ENCODE assay signal across 7 mouse cellular contexts in genomic region chr12:55079726-55080600, GRCm38 (mm10). TPM values are rescaled to one million over a fixed set of nuclear protein-coding genes. Genes with fewer than 3 reads are reported as not detected.
A peak's percentile ranks its signal among the peaks of the same experiment; 100 is the strongest.
DNase-seq lines count a peak whose midpoint lies in the region; ATAC-seq and TF ChIP-seq lines count a peak whose summit lies in the region.
"Not testable (repeated sequence)": the region's sequence is repeated elsewhere in the genome, so short reads cannot be mapped to it uniquely, and the experiment has no call there.

Gene 2700097O09Rik (minus strand): TSS chr12:55080110.
Gene Srp54a (plus strand): TSS chr12:55080262.

- not testable (repeated sequence) for TF ChIP-seq CTCF in intestine, postnatal 0 days (IDR thresholded peaks at IDR 0.05; ENCODE audit: low read depth); small intestine, adult 2 months (IDR thresholded peaks at IDR 0.05; ENCODE audit: extremely low read depth, insufficient read length, insufficient replicate concordance, low read depth, low read length)

- under 1% methylated on average over 55 of the region's 60 CpGs for WGBS in intestine, postnatal 0 days
- under 1% methylated on average over 60 of the region's 60 CpGs for WGBS in midbrain, embryonic 12.5 days
- under 1% methylated on average over 60 of the region's 60 CpGs for WGBS in small intestine, adult 2 months

- not testable (repeated sequence) for H3K4me1 ChIP-seq in intestine, postnatal 0 days (replicated peaks; ENCODE audit: control insufficient read depth, insufficient read depth, low read length); midbrain, embryonic 12.5 days; small intestine, adult 2 months (ENCODE audit: control insufficient read depth, insufficient read depth, insufficient read length, low read length)

- H3K9me3 ChIP-seq in intestine, postnatal 0 days (ENCODE audit: control insufficient read depth); midbrain, embryonic 12.5 days: not testable (repeated sequence)

- intact Hi-C loops in left cerebral cortex, postnatal 4 days (cut with DNase I): not testable (repeated sequence)

- H3K27me3 ChIP-seq in intestine, postnatal 0 days (replicated peaks; ENCODE audit: control insufficient read depth, insufficient read depth, low read length); midbrain, embryonic 12.5 days; small intestine, adult 2 months (ENCODE audit: control insufficient read depth, insufficient read depth, low read length): not testable (repeated sequence)

- peak; percentile 99 for ATAC-seq in intestine, postnatal 0 days
- ATAC-seq in midbrain, embryonic 12.5 days (ENCODE audit: low FRiP score, low read depth): peak; percentile 99

- peak within 1 kb of the TSS; percentile 70 for H3K4me2 ChIP-seq in intestine, postnatal 0 days (replicated peaks; ENCODE audit: low read depth)
- H3K4me2 ChIP-seq in midbrain, embryonic 12.5 days (replicated peaks): peak within 1 kb of the TSS; percentile 62

- H3K36me3 ChIP-seq in intestine, postnatal 0 days (ENCODE audit: control insufficient read depth, insufficient read depth); midbrain, embryonic 12.5 days; small intestine, adult 2 months (ENCODE audit: control insufficient read depth, insufficient read depth, low read length): not testable (repeated sequence)

- peak within 1 kb of the TSS; percentile 67 for H3K9ac ChIP-seq in intestine, postnatal 0 days (ENCODE audit: low read depth, low read length)
- peak within 1 kb of the TSS; percentile 73 for H3K9ac ChIP-seq in midbrain, embryonic 12.5 days (replicated peaks)

- H3K27ac ChIP-seq in intestine, postnatal 0 days (ENCODE audit: low read depth, low read length): peak within 1 kb of the TSS; percentile 84
- H3K27ac ChIP-seq in midbrain, embryonic 12.5 days (replicated peaks): peak within 1 kb of the TSS; percentile 82
- H3K27ac ChIP-seq in small intestine, adult 2 months (ENCODE audit: insufficient read depth, low read depth, low read length): peak within 1 kb of the TSS; percentile 93

- not testable (repeated sequence) for TF ChIP-seq POLR2A in small intestine, adult 2 months (IDR thresholded peaks at IDR 0.05; ENCODE audit: low read depth, low read length)

- peak within 1 kb of the TSS; percentile 61 for H3K4me3 ChIP-seq in intestine, postnatal 0 days (ENCODE audit: low read depth, low read length)
- peak within 1 kb of the TSS; percentile 75 for H3K4me3 ChIP-seq in midbrain, embryonic 12.5 days
- H3K4me3 ChIP-seq in small intestine, adult 2 months (ENCODE audit: low read depth, low read length): peak within 1 kb of the TSS; percentile 86

- DNase-seq in adrenal gland, adult 8-10 months: peak; percentile 92
- peak; percentile 95 for DNase-seq in embryo, embryonic 9.5 days (ENCODE audit: extremely low spot score)
- DNase-seq in gonadal fat pad, adult 2 months (ENCODE audit: low read depth): peak; percentile 55
- peak; percentile 96 for DNase-seq in left cerebral cortex, postnatal 4 days

RNA-seq across cellular contexts. Expression of gene 2700097O09Rik, which starts in this region (rescaled TPM):
- total RNA-seq in adrenal gland, adult 8-10 months (2022): 10 to 100 TPM; 10.2 to 18.1 (median 12.7) TPM
- polyA plus RNA-seq in gonadal fat pad, adult 2 months (2012; rRNA removed): 7.1 and 7.3 TPM in 2 replicates
- polyA plus RNA-seq in intestine, postnatal 0 days (2015; fragmentation: Nextera tagmentation; extraction: Ambion mirVana): 10.1 TPM in 2 replicates
- total RNA-seq in left cerebral cortex, postnatal 4 days (2021): 10 to 100 TPM; 12.6 to 13.8 TPM
- polyA plus RNA-seq in midbrain, embryonic 12.5 days (2016; fragmentation: Nextera tagmentation; extraction: Ambion mirVana): 36.3 and 38.7 TPM in 2 replicates
- polyA plus RNA-seq in small intestine, adult 2 months (2012; rRNA removed): 1.4 and 1.7 TPM in 2 replicates

RNA-seq across cellular contexts. Expression of gene Srp54a, which starts in this region (rescaled TPM):
- total RNA-seq in adrenal gland, adult 8-10 months (2022): 100 to 1,000 TPM; 101 to 209 (median 142) TPM
- polyA plus RNA-seq in gonadal fat pad, adult 2 months (2012; rRNA removed): 19.2 and 20.4 TPM in 2 replicates
- polyA plus RNA-seq in intestine, postnatal 0 days (2015; fragmentation: Nextera tagmentation; extraction: Ambion mirVana): 106 and 107 TPM in 2 replicates
- 100 to 1,000 TPM; 108 to 111 TPM for total RNA-seq in left cerebral cortex, postnatal 4 days (2021)
- polyA plus RNA-seq in midbrain, embryonic 12.5 days (2016; fragmentation: Nextera tagmentation; extraction: Ambion mirVana): 152 and 155 TPM in 2 replicates
- 2.5 and 6.4 TPM in 2 replicates for polyA plus RNA-seq in small intestine, adult 2 months (2012; rRNA removed)

Comparison
In these comparisons a context has a peak if more than half of its experiments do, and no peak if none do; other contexts are left out.
1. Peak in every context shown above with its lines: DNase-seq, ATAC-seq, H3K4me3 ChIP-seq and H3K27ac ChIP-seq.